Mouse (Mus musculus) left cerebral cortex, adult 8-10 months (tissue): ENCODE results near the gene Nsa2. TPM values are rescaled to one million over a fixed set of nuclear protein-coding genes. Genes with fewer than 3 reads are reported as not detected.

Source experiments
- DNase-seq, 2 experiments: peaks; one replicate each; pipeline ENCODE4 v3.0.0; 2022; ENCODE audit warnings: low spot score in 2 of 2
- total RNA-seq, 4 experiments: library from RNA; stranded (reverse); gene quantifications; 2 replicates each; pipeline ENCODE4 v1.2.4; 2022

The Nsa2 gene
- total RNA-seq, 4 experiments from 2014 or later, result 29.4 to 43.6 (median 33.9) TPM

GRCm38 (mm10) chr13:97087421-97087820, 50.3 kb downstream of the Nsa2 start:
- DNase-seq, result no peak

- no peak for DNase-seq
Measured at GRCm38 (mm10) chr13:97086316-97086715, 51.4 kb downstream of the Nsa2 start.

- no peak for DNase-seq
Measured at GRCm38 (mm10) chr13:97082432-97082831, 55.3 kb downstream of the Nsa2 start.

- no peak for DNase-seq
Measured at GRCm38 (mm10) chr13:97080615-97081014, 57.1 kb downstream of the Nsa2 start.

- DNase-seq, result no peak
Measured at GRCm38 (mm10) chr13:97080201-97080600, 57.5 kb downstream of the Nsa2 start.

Other genes with a start within 250 kb of the Nsa2 start
- gene Gcnt4, start 213.2 kb downstream of the Nsa2 start, total RNA-seq, result 10 to 100 TPM; 10.6 to 16.4 (median 11.2) TPM
- gene 1700029F12Rik, start 103.6 kb downstream of the Nsa2 start, total RNA-seq, result not detected
- 10 to 100 TPM; 44.6 to 52.0 (median 50.7) TPM for gene Fam169a, start 70.7 kb downstream of the Nsa2 start, total RNA-seq
- 1 to 10 TPM in 2 of 4 experiments, not detected in 2; 1.2 to 3.0 TPM for gene Gm6169, start 38.7 kb downstream of the Nsa2 start, total RNA-seq
- gene Gfm2, start within 50 bp of the Nsa2 start, total RNA-seq, result 10 to 100 TPM; 21.3 to 28.4 (median 25.4) TPM
- gene Hexb, start 60.4 kb upstream of the Nsa2 start, total RNA-seq, result 100 to 1,000 TPM; 108 to 345 (median 194) TPM
- gene Enc1, start 103.2 kb upstream of the Nsa2 start, total RNA-seq, result 100 to 1,000 TPM; 425 to 545 (median 450) TPM